Mouse (Mus musculus) C2C12 (cell line): ENCODE results near the gene Nme3. TPM values are rescaled to one million over a fixed set of nuclear protein-coding genes. Genes with fewer than 3 reads are reported as not detected.

ENCODE experiments used
- H3K27me3 ChIP-seq: one replicate; pipeline ENCODE4 v1.6.1; 2011; ENCODE audit not compliant: control insufficient read depth, insufficient read depth, insufficient read length
- H3K36me3 ChIP-seq: one replicate; pipeline ENCODE4 v1.6.1; 2011; ENCODE audit not compliant: control insufficient read depth, insufficient read depth
- H3K4me3 ChIP-seq: one replicate; pipeline ENCODE4 v1.5.1; 2011; ENCODE audit warnings: mild to moderate bottlenecking, control low read depth; ENCODE audit not compliant: poor library complexity, insufficient read depth, severe bottlenecking
- H3K79me2 ChIP-seq: one replicate; pipeline ENCODE4 v1.6.1; 2011; ENCODE audit not compliant: control insufficient read depth, insufficient read depth
- H3K79me3 ChIP-seq: one replicate; pipeline ENCODE4 v1.6.1; 2011; ENCODE audit warnings: low read depth, control low read depth
- H3ac ChIP-seq: one replicate; pipeline ENCODE3; 2011; ENCODE audit warnings: low read depth; ENCODE audit not compliant: control insufficient read depth, insufficient read length
- CEBPB ChIP-seq: IDR thresholded peaks from one replicate; pipeline ENCODE4 v1.6.1; 2011; ENCODE audit warnings: low read depth, mild to moderate bottlenecking, control low read depth, moderate library complexity
- CTCF ChIP-seq: IDR thresholded peaks from one replicate; pipeline ENCODE4 v1.5.1; 2011; ENCODE audit not compliant: control insufficient read depth, insufficient read depth, insufficient read length
- FOSL1 ChIP-seq: IDR thresholded peaks from one replicate; pipeline ENCODE4 v1.8.0; 2011; ENCODE audit warnings: mild to moderate bottlenecking, low read length; ENCODE audit not compliant: poor library complexity, insufficient read depth, severe bottlenecking
- MAX ChIP-seq: IDR thresholded peaks from one replicate; pipeline ENCODE4 v1.6.1; 2011; ENCODE audit warnings: mild to moderate bottlenecking, control low read depth
- MYOD1 ChIP-seq: IDR thresholded peaks from one replicate; pipeline ENCODE4 v1.6.1; 2011; ENCODE audit warnings: low read depth; ENCODE audit not compliant: control insufficient read depth, insufficient read length
- MYOG ChIP-seq: IDR thresholded peaks from one replicate; pipeline ENCODE4 v1.6.1; 2011; ENCODE audit not compliant: control insufficient read depth, insufficient read length; ENCODE audit errors: extremely low read depth
- USF1 ChIP-seq: IDR thresholded peaks from one replicate; pipeline ENCODE4 v1.6.1; 2011; ENCODE audit warnings: low read depth, mild to moderate bottlenecking, control low read depth, moderate library complexity
- polyA plus RNA-seq: library from polyadenylated mRNA; unstranded; fragments of >200 nt; fragmentation: generic; extraction: Trizol; gene quantifications from one replicate; pipeline ENCODE4 v1.2.1, GENCODE M21; 2012; ENCODE audit warnings: missing spikeins

Nme3 gene
- polyA plus RNA-seq, 1 experiment: 19.8 TPM

- no peaks in the 10 kb centered on the region for H3K79me3 ChIP-seq
- H3K79me2 ChIP-seq: no peaks in the 10 kb centered on the region
- no peak for TF ChIP-seq FOSL1
- no peak for TF ChIP-seq MYOG
- no peak for TF ChIP-seq CEBPB
- no peak for TF ChIP-seq MYOD1
- TF ChIP-seq USF1: no peak
- TF ChIP-seq CTCF: no peak
- TF ChIP-seq MAX: no peak
- H3ac ChIP-seq: no peak overlapping the region
- peaks cover 79% of the 10 kb centered on the region for H3K36me3 ChIP-seq
- H3K27me3 ChIP-seq: no peaks in the 10 kb centered on the region
- no peak overlapping the region for H3K4me3 ChIP-seq
Observed at GRCm38 (mm10) chr17:24913984-24914383, 17.7 kb downstream of the Nme3 start.

- TF ChIP-seq FOSL1 (no peak), USF1 (no peak), MYOG (no peak), CEBPB (no peak), MAX (no peak), CTCF (no peak), MYOD1 (no peak)
- Histone ChIP-seq H3K27me3 (no peaks in the 10 kb centered on the region), H3ac (no peak overlapping the region), H3K79me3 (peaks cover 19% of the 10 kb centered on the region), H3K36me3 (peaks cover 82% of the 10 kb centered on the region), H3K4me3 (no peak overlapping the region), H3K79me2 (peaks cover 24% of the 10 kb centered on the region)
Observed at GRCm38 (mm10) chr17:24923246-24923645, 26.9 kb downstream of the Nme3 start.

GRCm38 (mm10) chr17:24929506-24929905, 33.2 kb downstream of the Nme3 start:
- no peak overlapping the region for H3K4me3 ChIP-seq
- no peaks in the 10 kb centered on the region for H3K27me3 ChIP-seq
- TF ChIP-seq FOSL1: peak; percentile 15
- TF ChIP-seq MAX: no peak
- no peak for TF ChIP-seq USF1
- no peak for TF ChIP-seq MYOD1
- no peak for TF ChIP-seq MYOG
- no peak for TF ChIP-seq CTCF
- peak; percentile 33 for TF ChIP-seq CEBPB
- peaks cover 45% of the 10 kb centered on the region for H3K36me3 ChIP-seq
- H3K79me3 ChIP-seq: peaks cover 64% of the 10 kb centered on the region
- H3ac ChIP-seq: no peak overlapping the region
- H3K79me2 ChIP-seq: peaks cover 87% of the 10 kb centered on the region

GRCm38 (mm10) chr17:24932431-24932830, 36.1 kb downstream of the Nme3 start:
- Histone ChIP-seq H3K27me3 (no peaks in the 10 kb centered on the region), H3K79me2 (peaks cover 94% of the 10 kb centered on the region), H3K79me3 (peaks cover 73% of the 10 kb centered on the region), H3K4me3 (no peak overlapping the region), H3K36me3 (peaks cover 18% of the 10 kb centered on the region), H3ac (no peak overlapping the region)
- TF ChIP-seq MYOG: no peak
- no peak for TF ChIP-seq MAX
- no peak for TF ChIP-seq CTCF
- TF ChIP-seq USF1: no peak
- TF ChIP-seq MYOD1: no peak
- no peak for TF ChIP-seq FOSL1
- no peak for TF ChIP-seq CEBPB

- no peak for TF ChIP-seq MYOD1
- TF ChIP-seq CTCF: no peak
- no peak for TF ChIP-seq CEBPB
- H3K79me3 ChIP-seq: peaks cover 68% of the 10 kb centered on the region
- no peak overlapping the region for H3ac ChIP-seq
- no peaks in the 10 kb centered on the region for H3K27me3 ChIP-seq
- H3K79me2 ChIP-seq: peaks cover 86% of the 10 kb centered on the region
- H3K36me3 ChIP-seq: peaks cover 18% of the 10 kb centered on the region
- no peak overlapping the region for H3K4me3 ChIP-seq
Observed at GRCm38 (mm10) chr17:24933163-24933562, 36.9 kb downstream of the Nme3 start.

- H3K79me3 ChIP-seq: peaks cover 55% of the 10 kb centered on the region
- peaks cover 18% of the 10 kb centered on the region for H3K36me3 ChIP-seq
- peak overlapping the region; percentile 78 for H3K4me3 ChIP-seq
- TF ChIP-seq CEBPB (peak; percentile 13), MYOD1 (no peak), FOSL1 (no peak), MAX (no peak)
- peak overlapping the region; percentile 49 for H3ac ChIP-seq
- H3K27me3 ChIP-seq: no peaks in the 10 kb centered on the region
- H3K79me2 ChIP-seq: peaks cover 69% of the 10 kb centered on the region
Observed at GRCm38 (mm10) chr17:24934926-24935325, 38.6 kb downstream of the Nme3 start.

GRCm38 (mm10) chr17:24935666-24936065, 39.4 kb downstream of the Nme3 start:
- TF ChIP-seq FOSL1: no peak
- TF ChIP-seq USF1: no peak
- no peak for TF ChIP-seq MAX
- no peak for TF ChIP-seq CEBPB
- no peak for TF ChIP-seq MYOG
- no peak for TF ChIP-seq CTCF
- TF ChIP-seq MYOD1: no peak
- H3K27me3 ChIP-seq: no peaks in the 10 kb centered on the region
- H3ac ChIP-seq: peak overlapping the region; percentile 60
- H3K4me3 ChIP-seq: peak overlapping the region; percentile 78
- H3K79me2 ChIP-seq: peaks cover 61% of the 10 kb centered on the region
- H3K79me3 ChIP-seq: peaks cover 50% of the 10 kb centered on the region
- H3K36me3 ChIP-seq: peaks cover 18% of the 10 kb centered on the region
